Mouse (Mus musculus) cerebellum, postnatal 25 days (tissue): ENCODE measurements around the gene Sptlc3.
A peak's percentile ranks its signal among the peaks of the same experiment; 100 is the strongest.

Source experiments
- DNase-seq, 2 experiments: peaks; one replicate each; pipeline ENCODE4 v3.0.0; 2021; ENCODE audit warnings: mixed read lengths in 2 of 2

The Sptlc3 gene

DNA sequence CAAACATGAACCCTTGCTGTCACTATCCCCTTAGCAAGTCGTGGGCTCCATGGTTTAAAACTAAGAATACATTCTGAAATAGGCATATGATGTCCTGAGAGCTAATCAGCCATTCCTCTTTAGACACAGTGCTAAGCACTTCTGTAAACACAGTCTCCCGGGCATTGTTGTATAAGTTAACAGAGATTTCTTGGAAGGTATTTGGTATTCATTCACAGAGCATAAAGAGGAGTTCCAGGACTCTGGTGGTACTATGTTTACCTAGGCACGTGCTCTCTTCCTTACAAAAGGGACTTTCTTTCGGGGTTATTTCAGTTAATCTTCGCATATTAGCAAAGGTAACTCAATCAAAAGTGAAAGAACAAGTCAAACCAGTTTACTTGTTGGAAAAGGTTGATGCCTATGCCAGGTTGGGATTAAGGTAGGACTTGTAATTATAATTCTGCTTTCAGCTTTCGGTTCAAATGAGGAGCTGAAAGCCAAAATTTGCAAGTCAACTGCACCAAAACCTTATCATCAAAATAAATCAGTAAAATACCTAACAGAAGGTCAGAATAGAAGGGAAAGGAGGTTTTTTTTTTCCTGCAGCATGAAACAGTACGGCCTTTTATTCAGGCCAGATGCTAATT lies 148.2 kb downstream of the Sptlc3 start:
- no peak for DNase-seq

- no peak for DNase-seq
Measured at GRCm38 (mm10) chr2:139649518-139649917, 155.8 kb downstream of the Sptlc3 start.

DNA sequence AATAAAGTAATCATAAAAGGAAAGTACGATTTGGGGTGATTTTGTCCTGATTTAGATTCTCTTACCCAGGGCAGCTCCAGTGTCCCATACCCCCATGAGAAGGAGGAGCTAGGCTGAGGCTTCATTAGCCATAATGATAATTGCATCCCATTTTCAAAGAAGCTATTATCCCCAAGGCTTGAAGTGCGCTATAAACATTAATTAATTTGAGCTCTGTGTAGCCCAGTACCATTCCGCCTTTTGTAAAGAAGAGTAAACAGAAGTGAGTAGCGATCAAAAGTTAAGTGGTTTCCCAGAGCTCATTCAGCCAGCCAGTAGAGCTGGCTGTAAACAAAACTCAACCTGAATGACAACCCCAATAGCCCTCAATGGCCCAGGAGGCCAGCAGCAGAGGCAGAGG lies 163.0 kb downstream of the Sptlc3 start:
- no peak for DNase-seq

DNA sequence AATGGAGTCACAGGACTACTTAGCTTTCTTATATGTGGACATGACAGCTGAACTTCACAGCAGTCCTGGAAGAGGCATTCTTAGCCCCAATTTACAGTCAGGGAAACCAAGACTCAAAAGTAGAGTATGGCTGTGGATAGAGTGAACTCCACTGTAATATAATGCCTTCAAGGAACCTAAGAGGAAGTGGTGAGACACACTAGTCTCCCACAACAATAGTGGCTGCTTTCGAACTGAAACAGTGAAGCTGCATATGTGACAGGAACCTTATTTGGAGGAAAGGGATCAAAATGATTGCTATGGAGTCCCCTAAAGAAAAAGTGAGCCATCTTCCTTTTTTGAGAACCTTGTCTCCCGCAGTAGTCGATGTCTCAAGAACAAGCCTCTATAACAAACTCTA lies 178.1 kb downstream of the Sptlc3 start:
- DNase-seq, result no peak

- DNase-seq, result no peak
Measured at GRCm38 (mm10) chr2:139672371-139672770, 178.7 kb downstream of the Sptlc3 start.

GRCm38 (mm10) chr2:139677065-139677762 lies 183.5 kb downstream of the Sptlc3 start:
- peak; percentile 80 to 81 for DNase-seq

- DNase-seq, result peak; percentile 69
Measured at GRCm38 (mm10) chr2:139677809-139678274, 184.1 kb downstream of the Sptlc3 start, which contains the start of gene Ism1. Ism1 (plus strand) TSS chr2:139678178.

- DNase-seq, result peak; percentile 74 to 77
Measured at GRCm38 (mm10) chr2:139678275-139679140, 184.8 kb downstream of the Sptlc3 start.

DNA sequence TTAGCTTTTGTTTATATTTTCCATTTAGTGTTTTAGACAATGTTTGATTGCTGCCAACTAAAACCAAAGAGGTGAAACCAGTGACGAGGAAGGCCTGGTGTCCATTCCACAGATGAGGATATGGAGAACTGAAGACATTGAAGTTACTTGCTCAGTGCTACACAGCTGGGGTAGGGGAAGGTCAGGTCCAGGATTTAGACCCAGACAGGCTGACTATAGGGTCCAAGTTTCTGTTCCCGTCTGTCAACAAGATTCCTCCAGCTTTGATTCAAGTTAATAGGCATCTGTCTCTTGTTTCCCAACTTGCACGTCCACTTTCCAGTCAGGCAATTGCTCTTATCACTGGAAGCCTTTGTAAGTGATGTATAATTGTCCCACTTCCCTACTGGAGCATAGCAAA lies 188.8 kb downstream of the Sptlc3 start:
- DNase-seq, result no peak
